ENCODE assay signal across 27 mouse cellular contexts in genomic region chr3:84092875-84093274, GRCm38 (mm10). TPM values are rescaled to one million over a fixed set of nuclear protein-coding genes. Genes with fewer than 3 reads are reported as not detected.
DNase-seq lines count a peak whose midpoint lies in the region; ATAC-seq lines count a peak whose summit lies in the region.
"Had no signal": no experiment of that assay in that cellular context is flagged by ENCODE, and none has a peak within 500 bp of the region (broad histone marks: within the 10 kb centered on the region; RNA-seq: fewer than 3 reads in every experiment).

No protein-coding gene starts in this region.

- no peaks in the 10 kb centered on the region for H3K4me1 ChIP-seq in intestine, embryonic 15.5 days (replicated peaks)
- H3K4me1 ChIP-seq in kidney, embryonic 15.5 days: 0 out of 2 replicates have a peak, but pooled peaks cover 4% of the 10 kb centered on the region
- H3K4me1 ChIP-seq: liver, embryonic 15.5 days; lung, embryonic 15.5 days; neural tube, embryonic 15.5 days had no signal

- peak; percentile 16 for DNase-seq in 416B (ENCODE audit: low read depth)
- peak; percentile 6 for DNase-seq in T-cell, adult 2 months (ENCODE audit: low spot score)
- peak; percentile 50 to 68 for DNase-seq in natural killer cell, adult 2 months (ENCODE audit: low spot score in 2 of 2)
- no peak for DNase-seq in cerebellum, postnatal 4 days (ENCODE audit: low spot score in 2 of 2)
- no peak for DNase-seq in adrenal gland, adult 2 months
- DNase-seq: adrenal gland, postnatal 10 days; B cell, adult 2 months; cerebellum, adult 18-20 months; cerebellum, postnatal 10 days; gastrocnemius, adult 2 months; heart, postnatal 14 days; kidney, adult 18-20 months; liver; lung, postnatal 36 days; midbrain, embryonic 14.5 days; right cerebral cortex, adult 18-20 months; thymus, postnatal 4 days had no signal

- H3K9me3 ChIP-seq in intestine, embryonic 15.5 days: no peaks in the 10 kb centered on the region
- H3K9me3 ChIP-seq in kidney, embryonic 15.5 days (replicated peaks): no peaks in the 10 kb centered on the region
- H3K9me3 ChIP-seq: liver, embryonic 15.5 days; lung, embryonic 15.5 days; neural tube, embryonic 15.5 days had no signal

- H3K27ac ChIP-seq in intestine, embryonic 15.5 days: no peak overlapping the region
- no peak overlapping the region for H3K27ac ChIP-seq in kidney, embryonic 15.5 days
- H3K27ac ChIP-seq: gastrocnemius, adult 2 months; kidney, postnatal 0 days; liver, embryonic 15.5 days; lung, embryonic 15.5 days; neural tube, embryonic 15.5 days had no signal

- H3K4me3 ChIP-seq in intestine, embryonic 15.5 days (replicated peaks): no peak overlapping the region
- H3K4me3 ChIP-seq in kidney, embryonic 15.5 days (replicated peaks): no peak overlapping the region
- H3K4me3 ChIP-seq: erythroblast, embryonic 14.5 days; gastrocnemius, adult 2 months; liver, embryonic 15.5 days; lung, embryonic 15.5 days; neural tube, embryonic 15.5 days had no signal

- ATAC-seq in intestine, embryonic 15.5 days: peak; percentile 90
- no peak for ATAC-seq in kidney, embryonic 15.5 days (replicated peaks; ENCODE audit: low FRiP score)
- ATAC-seq: forebrain, embryonic 16.5 days; hindbrain, embryonic 16.5 days had no signal

- WGBS in intestine, embryonic 15.5 days: 84% methylated on average over 2 of the region's 2 CpGs
- WGBS in kidney, embryonic 15.5 days: 72% methylated on average over 2 of the region's 2 CpGs

- H3K36me3 ChIP-seq in intestine, embryonic 15.5 days: no peaks in the 10 kb centered on the region
- no peaks in the 10 kb centered on the region for H3K36me3 ChIP-seq in kidney, embryonic 15.5 days
- H3K36me3 ChIP-seq: liver, embryonic 15.5 days; lung, embryonic 15.5 days; neural tube, embryonic 15.5 days had no signal

- H3K9ac ChIP-seq in intestine, embryonic 15.5 days: no peak overlapping the region
- H3K9ac ChIP-seq in kidney, embryonic 15.5 days: no peak overlapping the region
- H3K9ac ChIP-seq: liver, embryonic 15.5 days; lung, embryonic 15.5 days; neural tube, embryonic 15.5 days had no signal

- H3K27me3 ChIP-seq in intestine, embryonic 15.5 days (replicated peaks): no peaks in the 10 kb centered on the region
- no peaks in the 10 kb centered on the region for H3K27me3 ChIP-seq in kidney, embryonic 15.5 days
- H3K27me3 ChIP-seq: CH12.LX; liver, embryonic 15.5 days; lung, embryonic 15.5 days; neural tube, embryonic 15.5 days had no signal

- no peak overlapping the region for H3K4me2 ChIP-seq in intestine, embryonic 15.5 days (replicated peaks)
- H3K4me2 ChIP-seq in kidney, embryonic 15.5 days: no peak overlapping the region
- H3K4me2 ChIP-seq: liver, embryonic 15.5 days; lung, embryonic 15.5 days; neural tube, embryonic 15.5 days had no signal

RNA-seq across cellular contexts. Expression of gene Tmem131l, which starts 52.9 kb away (rescaled TPM):
- polyA plus RNA-seq in intestine, embryonic 15.5 days (2015; fragmentation: Nextera tagmentation; extraction: Ambion mirVana): 26.1 and 32.0 TPM in 2 replicates
- 35.2 and 37.5 TPM in 2 replicates for polyA plus RNA-seq in kidney, embryonic 15.5 days (2015; fragmentation: Nextera tagmentation; extraction: Ambion mirVana)
- 10 to 100 TPM; 25.9 to 26.6 TPM for total RNA-seq in adrenal gland, adult 2 months (2021)
- polyA plus RNA-seq in adrenal gland, adult 2 months (2012; rRNA removed): 43.8 and 48.2 TPM in 2 replicates

Comparison
In these comparisons a context has a peak if more than half of its experiments do, and no peak if none do; other contexts are left out.
1. DNase-seq: peak in 416B (single experiment), T-cell, adult 2 months (single experiment) and natural killer cell, adult 2 months (2 of 2); none in cerebellum, postnatal 4 days (0 of 2) and adrenal gland, adult 2 months (single experiment).